In the genomic region with DNA sequence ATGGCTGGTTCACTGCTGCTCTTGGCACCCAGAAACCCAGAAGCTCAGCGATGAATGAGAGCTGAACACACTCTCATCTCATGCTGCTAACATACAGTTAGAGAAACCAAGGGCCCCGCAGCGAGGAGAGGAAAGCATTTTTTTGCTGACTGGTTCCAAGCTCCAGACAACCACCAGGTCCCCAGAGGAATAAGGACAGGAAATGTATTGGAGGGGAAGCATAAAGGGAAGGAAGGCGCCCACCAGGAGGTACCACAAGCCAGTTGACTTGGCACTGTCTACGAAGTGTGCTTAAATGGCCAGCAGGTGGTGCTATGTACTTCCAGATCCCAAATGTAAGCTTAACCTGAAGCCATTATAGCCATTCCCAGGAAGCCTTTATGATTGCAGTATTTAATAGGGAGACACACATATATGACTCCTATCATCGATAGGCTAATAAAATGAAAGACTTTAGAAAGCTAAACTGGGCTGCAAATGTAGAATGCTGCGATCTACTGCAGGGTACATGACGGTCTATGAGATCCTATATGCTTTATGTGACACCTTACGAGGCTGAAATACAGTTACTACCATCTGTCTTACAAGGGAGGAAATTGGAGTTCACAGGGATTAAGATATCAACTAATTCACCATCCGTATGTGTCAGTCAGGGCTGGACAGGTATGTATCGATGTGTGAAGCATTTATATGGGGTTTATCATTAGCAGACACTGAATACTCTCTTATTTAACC, we compare ENCODE assay signal across 8 mouse cellular contexts. TPM values are rescaled to one million over a fixed set of nuclear protein-coding genes. Genes with fewer than 3 reads are reported as not detected.
A peak's percentile ranks its signal among the peaks of the same experiment; 100 is the strongest.
DNase-seq lines count a peak whose midpoint lies in the region; TF ChIP-seq lines count a peak whose summit lies in the region.

No protein-coding gene starts in this region.

- no peaks in the 10 kb centered on the region for H3K27me3 ChIP-seq in kidney, adult 2 months (replicated peaks; ENCODE audit: control insufficient read depth, insufficient read depth, low read length)
- H3K27me3 ChIP-seq in thymus, adult 2 months (ENCODE audit: control insufficient read depth, insufficient read depth, low read length): peaks cover 11% of the 10 kb centered on the region

- peaks cover 10% of the 10 kb centered on the region; the same call in 1 of the 2 replicates for H3K4me1 ChIP-seq in kidney, adult 2 months (ENCODE audit: control insufficient read depth, insufficient read depth, low read length)
- H3K4me1 ChIP-seq in thymus, adult 2 months (replicated peaks; ENCODE audit: control insufficient read depth, insufficient read depth, low read length): peaks cover 8% of the 10 kb centered on the region

- peak; percentile 51 for DNase-seq in urinary bladder, postnatal 25 days (ENCODE audit: low spot score)
- DNase-seq in urinary bladder, postnatal 4 days (ENCODE audit: low spot score in 2 of 2): no peak
- peak; percentile 20 for DNase-seq in cerebellum, adult 9-11 months
- DNase-seq in frontal cortex, postnatal 25 days (ENCODE audit: low spot score in 2 of 2): peak; percentile 41 to 49
- DNase-seq in kidney, adult 2 months: peak; percentile 83
- peak; percentile 70 for DNase-seq in left cerebral cortex, postnatal 4 days
- DNase-seq in natural killer cell, adult 2 months (ENCODE audit: low spot score in 2 of 2): peak; percentile 23 to 53
- DNase-seq in thymus, adult 2 months: peak; percentile 68

- no peak overlapping the region for H3K4me3 ChIP-seq in kidney, adult 2 months (ENCODE audit: insufficient read depth, low read depth, low read length)
- no peak overlapping the region for H3K4me3 ChIP-seq in thymus, adult 2 months (ENCODE audit: control insufficient read depth, insufficient read depth, low read length)

- intact Hi-C loops in left cerebral cortex, postnatal 4 days (cut with DNase I): loop anchor here (5.0 to 10.0 kb wide), 3 partner anchors 182 to 692 kb away; no protein-coding TSS in a partner anchor

- H3K27ac ChIP-seq in kidney, adult 2 months (ENCODE audit: insufficient read depth, low read depth, low read length): peak overlapping the region; percentile 65
- H3K27ac ChIP-seq in thymus, adult 2 months (ENCODE audit: control insufficient read depth, insufficient read depth, low read length): no peak overlapping the region

- TF ChIP-seq CTCF in kidney, adult 2 months (conservative IDR thresholded peaks at IDR 0.05; ENCODE audit: insufficient read depth, insufficient read length, low read depth, low read length): peak; percentile 73
- TF ChIP-seq CTCF in thymus, adult 2 months (IDR thresholded peaks at IDR 0.05; ENCODE audit: borderline replicate concordance, control insufficient read depth, extremely low read depth, insufficient read depth, low read length, poor library complexity): no peak

- no peaks in the 10 kb centered on the region for H3K36me3 ChIP-seq in kidney, adult 2 months (ENCODE audit: control insufficient read depth, insufficient read depth, low read length)
- H3K36me3 ChIP-seq in thymus, adult 2 months (ENCODE audit: control insufficient read depth, insufficient read depth, low read length): no peaks in the 10 kb centered on the region

- WGBS in kidney, adult 2 months: 28% methylated on average over 11 of the region's 11 CpGs
- WGBS in thymus, adult 2 months: 45% methylated on average over 11 of the region's 11 CpGs

- TF ChIP-seq POLR2A in kidney, adult 2 months (IDR thresholded peaks at IDR 0.05; ENCODE audit: low read depth, low read length): no peak
- no peak for TF ChIP-seq POLR2A in thymus, adult 2 months (IDR thresholded peaks at IDR 0.05; ENCODE audit: control insufficient read depth, extremely low read depth, insufficient read depth, low read length, poor library complexity)

RNA-seq across cellular contexts. Expression of gene Kcnj1, which starts 33.1 kb away (rescaled TPM):
- polyA plus RNA-seq in kidney, adult 2 months (2012; rRNA removed): 76.0 and 79.1 TPM in 2 replicates
- not detected for total RNA-seq in left cerebral cortex, postnatal 4 days (2021)
- polyA plus RNA-seq in thymus, adult 2 months (2012; rRNA removed): 0.03 TPM in 1 of 2 replicates, not detected in the other

Comparison
In these comparisons a context has a peak if more than half of its experiments do, and no peak if none do; other contexts are left out.
1. DNase-seq: peak in urinary bladder, postnatal 25 days (single experiment), cerebellum, adult 9-11 months (single experiment), frontal cortex, postnatal 25 days (2 of 2), kidney, adult 2 months (single experiment), left cerebral cortex, postnatal 4 days (single experiment), natural killer cell, adult 2 months (2 of 2) and thymus, adult 2 months (single experiment); none in urinary bladder, postnatal 4 days (0 of 2).
2. RNA of gene Kcnj1, which starts 33.1 kb away (polyA plus RNA-seq): 76.0 to 79.1 TPM in kidney, adult 2 months; 0.03 TPM in thymus, adult 2 months; every median in the first group is over 10 times any median in the second.